Mouse (Mus musculus) testis, adult 2 months (tissue): ENCODE data around the gene Chrnb1.

Source experiments
- CTCF ChIP-seq: fragments of 200-500 bp; IDR thresholded peaks from 2 replicates; pipeline ENCODE4 v1.5.1; 2012; ENCODE audit warnings: low read depth, mild to moderate bottlenecking, inconsistent platforms, low read length, moderate library complexity; ENCODE audit not compliant: control insufficient read depth, insufficient read depth, insufficient replicate concordance
- POLR2A ChIP-seq: fragments of 200-500 bp; IDR thresholded peaks from 2 replicates; pipeline ENCODE4 v1.6.1; 2012; ENCODE audit warnings: low read depth, mild to moderate bottlenecking, inconsistent platforms, low read length, moderate library complexity; ENCODE audit not compliant: control insufficient read depth

DNA sequence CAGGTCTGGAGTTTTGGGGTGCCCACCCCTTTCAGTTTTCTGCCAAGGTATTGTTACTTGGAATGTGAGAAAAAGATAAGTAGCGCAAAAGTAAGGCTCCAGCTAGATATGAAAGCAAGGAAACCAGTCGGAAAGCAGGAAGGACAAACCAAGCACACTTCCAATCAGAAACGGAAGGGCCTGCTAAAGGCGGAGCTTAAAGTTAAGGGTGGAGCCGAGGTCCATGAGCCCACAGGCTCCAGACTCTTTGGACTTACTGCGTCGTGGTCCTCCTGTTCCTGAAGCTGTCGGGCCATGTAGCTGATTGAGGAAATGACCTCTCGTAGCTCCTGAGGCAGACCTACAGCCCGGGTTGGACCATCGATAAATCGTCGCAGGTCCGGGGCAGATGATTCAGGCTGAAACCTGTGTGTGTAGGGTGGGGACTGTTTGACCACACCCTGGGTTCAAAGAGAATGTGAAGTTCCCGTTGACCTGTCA is 10.9 kb downstream of the Chrnb1 start:
- TF ChIP-seq POLR2A (no peak), CTCF (no peak)
